Mouse (Mus musculus): ENCODE results near the gene Ahnak2.

GRCm38 (mm10) chr12:112793601-112794355 lies 8.7 kb downstream of the Ahnak2 start:
- TF ChIP-seq POLR2A (IDR thresholded peaks at IDR 0.05; ENCODE audit: low read depth, low read length): peak; percentile 76
- TF ChIP-seq MAX (IDR thresholded peaks at IDR 0.05; ENCODE audit: low read length): peak; percentile 30
- TF ChIP-seq SMC3 (IDR thresholded peaks at IDR 0.05; ENCODE audit: low read depth, low read length): no peak; the same call in 1 of the 2 replicates
- no peak for TF ChIP-seq USF1 (IDR thresholded peaks at IDR 0.05; ENCODE audit: low read depth, low read length)
- 0 out of 2 replicates have a peak, but pooled peaks have one; percentile 14 for TF ChIP-seq CHD2 (IDR thresholded peaks at IDR 0.05; ENCODE audit: low read length)
- TF ChIP-seq CTCF (conservative IDR thresholded peaks at IDR 0.05 in 1 of 2, IDR thresholded peaks at IDR 0.05 in 1 of 2; ENCODE audit: low read depth in 2 of 2, low read length in 2 of 2): no peak
- peak; percentile 85 for TF ChIP-seq ETS1 (conservative IDR thresholded peaks at IDR 0.05; ENCODE audit: low read depth, low read length)
- no peak for TF ChIP-seq UBTF (IDR thresholded peaks at IDR 0.05; ENCODE audit: low read depth, low read length)
- TF ChIP-seq JUND (conservative IDR thresholded peaks at IDR 0.05; ENCODE audit: low read depth, low read length): no peak
- TF ChIP-seq NELFE (IDR thresholded peaks at IDR 0.05; ENCODE audit: low read depth, low read length): peak; percentile 66; the same call in 1 of the 2 replicates

Measured in CH12.LX (cell line).